Mouse (Mus musculus) thymus, postnatal 36 days (tissue): ENCODE measurements at regions not wholly inside any gene's neighbourhood (a gene's known extent, or its start where the extent isn't known, plus 50 kb on each side); places are given as distances from the start of the nearest gene placed in this dataset.

Source experiments
- DNase-seq, 2 experiments: peaks; one replicate each; pipeline ENCODE4 v3.0.0; 2022; ENCODE audit warnings: mixed read lengths in 2 of 2

DNA sequence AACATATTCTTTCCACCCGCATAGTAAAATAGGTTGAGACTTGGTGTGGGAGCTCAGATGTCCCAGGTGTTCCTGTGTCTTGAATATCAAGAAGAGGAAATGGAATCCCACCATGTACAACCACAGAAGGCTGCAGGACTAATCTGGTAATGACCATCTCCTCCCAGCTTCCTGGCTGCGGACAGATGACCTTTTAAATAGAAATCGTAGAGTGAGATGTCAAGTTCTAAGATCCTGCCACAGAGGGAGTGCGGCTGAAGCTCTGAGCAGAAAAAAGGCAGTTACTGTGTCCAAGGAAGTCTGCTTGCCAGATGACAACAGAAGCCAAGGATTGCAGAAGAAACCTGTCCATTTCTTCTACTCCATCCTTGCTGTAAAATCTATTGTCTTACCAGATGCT, 629.0 kb upstream of the Tmem132c start:
- DNase-seq: no peak

- DNase-seq: no peak
Observed at GRCm38 (mm10) chr5:126622551-126622950, 619.1 kb upstream of the Tmem132c start.

DNA sequence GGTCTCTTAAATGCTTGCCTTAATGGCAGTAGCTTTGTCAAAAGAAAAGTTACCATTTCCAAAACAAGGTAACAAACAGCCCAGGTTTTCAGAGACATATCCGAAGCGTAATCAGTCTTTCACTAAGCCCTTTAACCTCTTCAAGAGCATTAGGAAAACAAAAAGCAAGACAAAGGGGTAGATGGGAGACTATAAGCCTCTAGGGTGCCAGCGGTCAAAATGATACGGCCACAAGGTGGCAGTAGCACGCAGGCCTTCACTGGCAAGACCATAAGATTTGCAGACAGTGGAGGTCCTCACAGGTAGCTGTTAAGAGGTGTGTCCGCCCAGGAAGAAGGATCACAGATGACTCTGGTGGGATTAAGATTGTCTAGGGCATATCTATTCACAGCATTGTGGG, 618.4 kb upstream of the Tmem132c start:
- DNase-seq: no peak

DNA sequence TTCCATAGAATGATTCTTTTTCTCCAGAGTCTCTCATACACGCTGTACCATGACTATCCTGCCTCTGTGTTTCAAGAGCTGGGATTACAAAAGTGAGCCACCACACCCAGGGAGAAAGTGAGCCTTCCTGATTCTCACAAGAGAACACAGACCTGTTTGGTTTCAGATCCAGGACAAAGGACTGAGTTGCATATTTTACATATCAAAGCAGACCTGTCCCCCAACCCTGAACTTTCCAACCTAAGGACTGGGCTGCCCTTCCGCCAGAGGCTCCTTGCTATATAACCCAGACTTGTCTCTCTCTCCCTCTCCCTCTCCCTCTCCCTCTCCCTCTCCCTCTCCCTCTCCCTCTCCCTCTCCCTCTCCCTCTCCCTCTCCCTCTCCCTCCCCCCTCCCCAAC, 611.8 kb upstream of the Tmem132c start:
- no peak for DNase-seq

DNA sequence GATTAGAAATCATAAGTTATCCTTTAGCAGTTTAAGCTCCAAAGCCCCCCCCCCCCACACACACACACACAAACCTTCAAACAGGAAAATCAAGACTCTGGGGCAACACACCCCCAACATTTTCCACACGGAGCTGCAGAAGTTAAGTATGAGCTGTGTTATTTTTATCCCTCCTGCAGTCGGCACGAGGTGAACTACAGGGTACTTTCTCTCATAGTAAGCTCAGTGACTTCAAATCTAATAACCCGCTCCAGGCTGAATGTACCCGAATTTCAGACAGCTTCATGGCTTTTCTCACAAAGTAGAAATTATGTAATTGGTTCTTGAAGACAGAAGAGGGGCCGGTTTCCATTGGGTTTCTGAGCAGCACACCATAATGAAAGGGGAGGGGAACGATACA, 591.2 kb upstream of the Tmem132c start:
- no peak for DNase-seq

- no peak for DNase-seq
Observed at GRCm38 (mm10) chr5:126651367-126651766, 590.2 kb upstream of the Tmem132c start.

DNA sequence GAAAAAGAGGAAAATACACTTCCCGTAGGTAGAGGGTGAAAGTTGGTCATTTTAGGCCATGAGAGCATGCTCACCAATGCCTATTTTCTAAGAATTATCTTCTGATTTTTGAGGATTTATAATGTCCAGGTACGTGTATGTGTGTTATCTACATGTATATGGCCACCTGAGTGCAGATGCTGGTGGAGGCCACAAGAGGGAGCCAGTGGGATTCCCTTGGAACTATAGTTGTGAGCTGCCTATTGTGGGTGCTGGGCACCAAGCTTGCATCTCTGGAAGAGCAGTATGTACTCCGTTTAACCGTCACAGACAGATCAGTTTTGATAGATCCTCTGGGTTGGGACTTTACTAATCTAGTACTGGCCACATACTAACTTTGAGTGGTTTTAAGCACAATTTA, 579.0 kb upstream of the Tmem132c start:
- no peak for DNase-seq

GRCm38 (mm10) chr5:126671156-126671555, 570.5 kb upstream of the Tmem132c start:
- no peak for DNase-seq

GRCm38 (mm10) chr5:126680262-126680661, 561.3 kb upstream of the Tmem132c start:
- DNase-seq: no peak

- no peak for DNase-seq
Observed at GRCm38 (mm10) chr5:126699314-126699713, 542.3 kb upstream of the Tmem132c start.

DNA sequence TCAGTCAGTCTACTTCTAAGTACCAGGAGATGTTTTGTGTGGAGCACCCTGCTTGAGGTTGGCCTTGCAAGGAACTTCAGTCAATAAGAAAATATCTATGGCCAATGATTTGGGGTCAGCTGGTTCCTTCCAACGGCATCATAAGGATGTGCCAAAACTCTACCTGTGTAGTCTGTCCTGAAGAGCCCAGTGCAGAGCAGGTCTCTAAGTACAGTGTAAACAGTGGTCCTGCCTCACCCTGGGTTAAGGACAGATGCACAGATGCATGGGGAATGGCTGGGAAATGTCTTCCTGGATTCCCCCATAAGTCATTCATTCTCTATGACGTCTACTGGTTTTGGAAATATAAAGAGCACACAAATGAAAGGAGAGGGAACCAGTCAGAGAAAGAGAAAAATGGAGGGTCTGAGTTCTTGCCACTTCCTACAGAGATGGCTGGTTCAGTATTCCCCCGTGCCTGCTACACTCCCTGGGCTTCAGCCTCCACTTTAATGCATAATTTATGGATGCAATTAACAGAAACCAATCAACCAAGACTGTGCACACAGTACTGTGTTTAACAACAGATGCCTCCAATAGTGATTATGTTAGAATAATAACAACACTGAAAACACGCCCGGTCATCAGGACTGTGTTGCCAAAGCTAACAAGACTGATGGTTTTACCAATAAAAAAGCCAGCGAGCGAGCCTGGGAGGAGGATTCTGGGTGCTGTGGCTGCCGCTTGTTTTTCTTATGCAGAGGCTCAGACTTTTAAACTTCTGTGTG, 537.9 kb upstream of the Tmem132c start:
- no peak for DNase-seq

DNA sequence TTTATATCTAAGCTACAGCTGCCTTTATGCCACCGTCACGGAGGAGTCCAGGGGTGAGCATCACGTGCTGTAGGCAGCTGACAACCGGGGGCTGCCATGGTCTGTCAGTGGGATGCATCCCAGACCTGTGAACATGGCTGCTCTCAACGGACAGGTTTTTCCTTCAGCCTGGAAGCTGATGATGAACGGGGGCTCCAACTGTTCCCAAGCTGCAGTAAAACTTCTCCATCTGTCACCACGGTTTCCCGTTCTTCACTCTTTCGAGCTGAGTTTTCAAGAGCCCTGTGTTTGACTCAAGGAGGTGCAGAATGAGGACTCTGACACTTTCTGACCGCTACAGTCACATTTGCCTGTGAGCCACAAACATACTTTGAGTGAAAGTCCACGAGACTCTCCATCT, 535.7 kb upstream of the Tmem132c start:
- no peak for DNase-seq

GRCm38 (mm10) chr5:126706701-126707100, 534.9 kb upstream of the Tmem132c start:
- no peak for DNase-seq

GRCm38 (mm10) chr5:126714672-126715071, 526.9 kb upstream of the Tmem132c start:
- DNase-seq: no peak

DNA sequence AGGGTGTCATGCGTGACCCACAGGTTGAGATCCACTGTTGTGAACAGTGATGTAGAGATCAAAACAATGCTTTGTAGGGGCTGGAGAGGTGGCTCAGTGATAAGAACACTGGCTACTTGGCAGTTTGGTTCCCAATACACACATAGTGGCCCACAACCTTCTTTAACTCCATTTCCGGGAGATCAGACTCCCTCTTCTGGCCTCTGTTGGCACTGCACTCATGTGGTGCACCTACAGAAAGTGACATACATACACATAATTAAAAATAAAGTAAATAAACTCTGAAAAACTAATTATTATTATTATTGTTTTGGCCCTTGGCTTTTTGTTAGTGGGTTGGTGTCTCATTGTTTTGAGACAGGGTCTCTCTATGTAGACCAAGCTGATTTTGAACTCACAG, 523.2 kb upstream of the Tmem132c start:
- DNase-seq: no peak

DNA sequence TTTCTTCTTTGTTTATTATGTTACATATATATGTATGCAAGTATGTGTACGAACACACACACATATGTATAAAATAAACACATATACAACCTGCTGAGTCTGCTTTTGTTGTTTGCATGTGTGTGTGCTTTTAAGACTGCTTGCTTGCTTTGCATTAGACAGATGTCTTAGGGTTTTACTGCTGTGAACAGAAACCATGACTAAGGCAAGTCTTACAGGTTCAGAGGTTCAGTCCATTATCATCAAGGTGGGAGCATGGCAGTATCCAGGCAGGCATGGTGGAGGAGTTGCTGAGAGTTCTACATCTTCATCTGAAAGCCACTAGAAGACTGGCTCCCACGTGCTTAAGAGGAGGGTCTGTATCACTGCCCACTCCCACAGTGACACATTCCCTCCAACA, 520.3 kb upstream of the Tmem132c start:
- no peak for DNase-seq

DNA sequence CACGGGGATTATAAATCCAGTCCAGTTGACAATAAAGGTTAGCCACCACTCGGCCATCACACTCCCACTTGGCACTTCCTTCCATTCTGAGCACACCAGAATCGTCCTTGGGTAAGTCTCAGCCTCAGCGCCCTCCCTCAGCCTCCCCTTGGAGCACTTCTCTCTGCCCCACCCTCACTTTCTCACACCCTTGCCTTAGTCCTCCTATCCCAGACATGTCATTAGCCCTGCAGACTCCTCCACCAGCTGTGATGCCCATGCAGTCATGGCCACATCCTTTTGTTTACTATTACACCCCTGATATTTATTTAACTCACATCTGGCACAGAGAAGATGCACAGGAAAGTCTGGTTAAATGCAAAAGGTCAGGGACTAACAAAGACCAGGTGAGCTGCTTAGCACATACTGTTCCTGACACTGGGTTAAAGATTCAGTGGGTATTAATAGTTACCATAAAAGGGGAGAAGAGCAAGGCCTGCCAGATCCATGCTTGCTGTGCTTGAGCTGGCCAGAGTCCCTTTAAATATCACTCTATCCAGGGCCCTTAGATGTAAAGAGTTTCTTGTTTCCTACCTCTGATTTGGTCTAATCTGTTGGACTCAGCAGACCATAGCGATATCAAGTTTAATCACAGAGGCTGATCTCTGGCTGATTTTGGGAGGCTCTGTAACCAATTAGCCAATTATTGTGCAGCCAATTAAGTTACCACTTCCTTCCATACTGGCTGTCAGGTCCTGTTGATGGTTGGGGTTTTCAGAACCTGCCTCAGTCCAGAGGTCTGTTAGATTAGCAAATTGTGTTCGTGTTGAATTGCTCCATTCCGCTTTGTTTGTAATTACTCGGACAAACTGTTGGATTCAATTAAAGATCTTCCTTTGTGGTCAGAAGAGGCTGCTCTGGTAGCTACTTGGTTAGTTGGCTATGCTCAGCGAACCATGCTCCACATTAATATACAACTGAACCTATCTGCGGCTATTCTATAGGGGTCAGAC, 518.0 kb upstream of the Tmem132c start:
- no peak for DNase-seq

DNA sequence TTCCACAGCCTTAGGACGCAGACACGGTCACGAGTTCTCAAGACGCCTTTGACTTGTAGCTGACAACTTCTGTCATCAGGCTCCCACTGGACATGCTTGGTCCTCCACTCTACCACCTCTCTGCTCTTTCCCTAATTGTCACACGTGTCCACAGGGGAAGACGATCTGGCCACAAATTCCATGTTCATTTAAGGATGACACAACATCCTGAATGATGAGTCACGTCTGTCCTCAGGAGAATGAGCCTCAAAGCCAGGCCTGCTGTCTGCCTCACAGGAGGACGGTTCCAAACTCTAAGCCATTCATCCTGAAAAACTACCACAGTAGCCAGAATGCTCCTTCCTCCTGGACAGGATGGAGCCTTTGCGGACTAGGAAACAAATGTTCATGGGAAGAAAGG, 517.3 kb upstream of the Tmem132c start:
- no peak for DNase-seq

DNA sequence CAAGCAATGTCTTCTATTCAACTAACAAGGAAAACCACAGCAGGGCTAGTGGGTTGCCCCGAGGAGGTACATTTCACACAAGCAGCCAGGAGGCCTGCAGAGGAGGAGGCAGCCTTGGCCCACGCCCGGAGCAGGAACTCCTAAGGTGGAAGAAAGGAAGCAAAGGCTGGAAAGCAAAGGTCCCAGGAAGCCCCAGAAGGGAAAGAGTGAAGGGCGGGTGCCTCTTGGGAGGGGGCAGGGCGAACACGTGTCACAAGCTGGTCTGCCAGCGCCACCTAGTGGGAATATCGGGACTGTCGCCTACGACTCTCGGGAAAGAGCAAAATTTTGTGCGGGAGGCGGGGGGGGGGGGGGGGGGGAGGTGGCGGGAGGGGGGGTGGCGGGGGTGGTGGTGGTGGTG, 508.1 kb upstream of the Tmem132c start:
- DNase-seq: peak in 1 of 2 experiments; percentile 4

DNA sequence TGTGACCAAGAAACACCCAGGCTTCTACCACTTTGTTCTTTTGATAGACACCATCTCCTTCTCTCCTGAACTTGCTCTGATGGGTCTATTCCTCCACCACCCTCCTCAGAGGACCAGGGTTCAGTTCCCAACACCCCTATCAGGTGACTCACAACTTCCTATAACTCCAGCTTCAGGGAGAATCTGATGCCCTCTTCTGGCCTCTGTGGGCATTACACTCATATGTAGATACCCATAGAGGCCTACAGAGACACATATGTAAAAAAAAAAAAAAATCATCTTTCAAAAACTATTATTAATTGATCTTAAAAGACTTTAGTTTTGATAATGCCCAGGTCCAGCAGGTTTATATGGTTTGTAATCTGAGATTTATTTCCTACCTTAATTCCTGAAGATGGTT, 505.9 kb upstream of the Tmem132c start:
- no peak for DNase-seq

DNA sequence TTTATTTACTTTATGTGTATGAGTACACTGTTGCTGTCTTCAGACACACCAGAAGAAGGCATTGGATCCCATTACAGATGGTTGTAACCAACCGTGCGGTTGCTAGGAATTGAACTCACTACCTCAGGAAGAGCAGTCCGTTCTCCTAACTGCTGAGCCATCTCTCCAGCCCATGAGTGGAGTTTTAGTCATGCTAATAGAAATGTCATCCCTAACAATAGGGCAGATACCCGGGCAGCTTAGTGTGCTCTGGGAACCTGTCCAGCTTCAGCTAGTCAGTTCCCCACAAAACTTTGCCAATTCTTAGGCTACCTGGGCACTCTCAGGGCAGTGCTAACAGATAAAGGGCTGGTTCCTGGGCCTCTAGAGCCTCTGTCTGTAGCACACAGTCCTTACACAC, 503.9 kb upstream of the Tmem132c start:
- DNase-seq: no peak

DNA sequence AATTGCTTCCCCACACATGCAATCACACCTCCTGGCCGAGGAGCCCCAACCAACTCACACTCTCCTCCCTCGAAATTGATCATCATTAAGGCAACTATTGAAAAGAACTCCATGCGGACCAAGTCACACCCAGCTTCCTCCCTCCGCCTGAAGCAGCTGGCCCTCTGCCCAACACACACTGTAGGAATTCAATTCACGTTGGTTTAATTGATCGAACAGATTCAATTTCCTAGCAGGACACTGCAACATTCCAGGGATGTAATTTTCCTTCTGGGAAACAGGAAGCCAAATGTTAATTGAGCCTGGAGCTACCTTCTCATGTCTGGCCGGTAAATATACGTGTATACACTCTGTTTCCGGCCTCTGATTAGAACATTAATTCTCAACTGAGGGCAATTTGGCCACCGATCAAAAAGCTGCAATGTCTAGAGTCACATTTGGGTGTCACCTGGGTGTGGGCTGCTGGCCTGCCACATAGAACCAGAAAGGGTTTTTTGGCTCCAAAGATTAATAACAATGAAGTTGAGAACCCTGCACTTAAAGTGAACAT, 500.7 kb upstream of the Tmem132c start:
- no peak for DNase-seq

DNA sequence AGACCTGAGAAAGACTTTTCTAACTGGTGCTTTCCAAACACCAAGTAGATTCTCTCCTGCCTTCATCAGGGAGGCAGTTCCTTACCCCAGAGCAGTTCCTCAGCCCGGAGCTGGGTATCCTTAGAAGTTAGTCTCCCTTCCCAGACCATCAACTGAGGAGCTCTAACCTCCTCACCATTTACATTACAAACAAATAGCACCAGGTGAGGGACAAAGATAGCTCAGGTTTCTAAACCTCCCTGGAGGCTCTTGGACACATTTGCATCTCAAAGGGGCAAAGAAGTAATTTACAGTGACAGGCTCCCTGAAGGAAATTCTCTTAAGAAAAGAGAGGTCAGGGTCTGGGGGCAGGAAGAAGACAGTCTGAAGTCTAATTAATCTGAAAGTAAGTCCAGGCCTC, 486.5 kb upstream of the Tmem132c start:
- DNase-seq: no peak
